Mouse (Mus musculus) forebrain, embryonic 16.5 days (tissue): Measurements from ENCODE around the gene Crym. TPM values are rescaled to one million over a fixed set of nuclear protein-coding genes. Genes with fewer than 3 reads are reported as not detected.

Experiments
- ATAC-seq: fragments of 200-750 bp; cut with Nextera tagmentation; 2 replicates; pipeline ENCODE4 v1.8.0; 2017; ENCODE audit warnings: mild to moderate bottlenecking, moderate library complexity
- H3K27ac ChIP-seq: fragments of 300-500 bp; sonication (generic); 2 replicates; pipeline ENCODE4 v1.5.1; 2014; ENCODE audit warnings: low read length, control low read depth
- H3K27me3 ChIP-seq: fragments of 300-500 bp; sonication (generic); replicated peaks from 2 replicates; pipeline ENCODE4 v1.6.1; 2014; ENCODE audit warnings: low read length; ENCODE audit not compliant: control insufficient read depth, insufficient read depth
- H3K36me3 ChIP-seq: fragments of 300-500 bp; sonication (generic); 2 replicates; pipeline ENCODE4 v1.6.1; 2014; ENCODE audit not compliant: control insufficient read depth, insufficient read depth
- H3K4me1 ChIP-seq: fragments of 300-500 bp; sonication (generic); replicated peaks from 2 replicates; pipeline ENCODE4 v1.6.1; 2014; ENCODE audit warnings: low read length; ENCODE audit not compliant: control insufficient read depth, insufficient read depth
- H3K4me2 ChIP-seq: fragments of 300-500 bp; sonication (generic); 2 replicates; pipeline ENCODE4 v1.6.1; 2014; ENCODE audit warnings: mild to moderate bottlenecking, low read length, control low read depth
- H3K4me3 ChIP-seq: fragments of 300-500 bp; sonication (generic); replicated peaks from 2 replicates; pipeline ENCODE4 v1.5.1; 2014; ENCODE audit warnings: mild to moderate bottlenecking, low read length, control low read depth
- H3K9ac ChIP-seq: fragments of 300-500 bp; sonication (generic); replicated peaks from 2 replicates; pipeline ENCODE4 v1.6.1; 2014; ENCODE audit warnings: low read depth, low read length, control low read depth
- H3K9me3 ChIP-seq: fragments of 300-500 bp; sonication (generic); 2 replicates; pipeline ENCODE4 v1.6.1; 2016; ENCODE audit warnings: low read length; ENCODE audit not compliant: control insufficient read depth
- WGBS: fragments of 180-500 bp; shearing (Covaris S2); extraction: QIAGEN DNeasy Blood & Tissue Kit; methylation state at CpG from one replicate; pipeline ENCODE4 v1.1.7; 2014; 5-methylcytosine and 5-hydroxymethylcytosine counted together
- polyA plus RNA-seq: library from polyadenylated mRNA; unstranded; fragments of >200 nt; fragmentation: Nextera tagmentation; extraction: Ambion mirVana; gene quantifications from 2 replicates; pipeline ENCODE4 v1.2.1, GENCODE M21; 2015

Crym gene
- polyA plus RNA-seq, 1 experiment from 2014 or later: 43.4 TPM

- ATAC-seq: no peak
- Histone ChIP-seq H3K36me3 (no peaks in the 10 kb centered on the region), H3K9ac (no peak within 1 kb of the TSS), H3K27me3 (peaks cover 11% of the 10 kb centered on the region; the same call in 1 of the 2 replicates), H3K4me2 (no peak within 1 kb of the TSS), H3K4me1 (no peaks in the 10 kb centered on the region), H3K4me3 (no peak within 1 kb of the TSS), H3K27ac (no peak within 1 kb of the TSS), H3K9me3 (no peaks in the 10 kb centered on the region)
- 85% methylated on average over 9 of the region's 9 CpGs for WGBS
Observed at GRCm38 (mm10) chr7:120145191-120145590, 56.7 kb downstream of the Crym start, which contains the start of gene Zp2. Gene Zp2, minus strand, starts transcription at chr7:120145291.

DNA sequence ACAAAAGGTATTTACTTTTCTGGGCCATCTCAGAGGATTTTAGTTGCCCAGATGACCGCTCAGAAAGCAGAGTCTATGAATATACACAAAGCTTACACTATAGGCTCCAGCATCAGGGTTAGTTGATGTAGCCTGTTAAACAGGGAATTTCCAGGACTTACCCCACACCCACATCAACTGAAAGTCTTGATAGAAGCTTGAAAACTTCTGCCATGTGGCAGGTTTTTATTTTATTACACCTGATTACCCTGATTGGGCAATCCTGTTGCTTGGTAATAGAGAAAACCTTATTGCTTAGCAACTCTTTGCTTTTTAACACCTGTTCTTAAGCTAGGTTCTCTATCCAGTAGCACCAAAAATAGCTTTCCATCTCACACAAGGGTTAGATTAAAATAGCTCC, 59.2 kb downstream of the Crym start:
- Histone ChIP-seq H3K27ac (no peak overlapping the region), H3K4me3 (no peak overlapping the region), H3K9ac (no peak overlapping the region), H3K9me3 (no peaks in the 10 kb centered on the region), H3K4me1 (no peaks in the 10 kb centered on the region), H3K4me2 (no peak overlapping the region), H3K36me3 (no peaks in the 10 kb centered on the region), H3K27me3 (peaks cover 8% of the 10 kb centered on the region; the same call in 1 of the 2 replicates)
- 82% methylated on average over 1 of the region's 1 CpGs for WGBS
- ATAC-seq: no peak

Other genes starting within 250 kb of the Crym start
- gene Dnah3, start 106.8 kb downstream of the Crym start, polyA plus RNA-seq: not detected in 2 replicates
- gene Tmem159, start 99.8 kb downstream of the Crym start, polyA plus RNA-seq: 6.7 and 7.9 TPM in 2 replicates
- gene Zp2, start 56.8 kb downstream of the Crym start, polyA plus RNA-seq: not detected in 2 replicates
- gene Anks4b, start 28.3 kb downstream of the Crym start, polyA plus RNA-seq: not detected in 2 replicates
- not detected in 2 replicates for gene Abca14, start 1.9 kb upstream of the Crym start, polyA plus RNA-seq
- not detected in 2 replicates for gene Abca15, start 126.6 kb upstream of the Crym start, polyA plus RNA-seq
- gene Abca16, start 207.5 kb upstream of the Crym start, polyA plus RNA-seq: not detected in 2 replicates